Mouse (Mus musculus) liver, adult 2 months (tissue): Measurements from ENCODE around the gene Cadm1.

Experiments
- CTCF ChIP-seq: fragments of 200-500 bp; IDR thresholded peaks from 2 replicates; pipeline ENCODE4 v1.5.1; 2011; ENCODE audit warnings: low read depth, low read length, control low read depth
- POLR2A ChIP-seq: fragments of 200-500 bp; IDR thresholded peaks from 2 replicates; pipeline ENCODE4 v1.6.1; 2011; ENCODE audit warnings: low read length, control low read depth; ENCODE audit not compliant: insufficient read depth; ENCODE audit errors: extremely low read depth

- no peak for TF ChIP-seq CTCF
- no peak for TF ChIP-seq POLR2A
Measured at GRCm38 (mm10) chr9:47560726-47561125, 30.8 kb downstream of the Cadm1 start.
